Mouse (Mus musculus) natural killer cell, adult 2 months (primary cell): ENCODE measurements around the gene Dusp5.
"Not testable (repeated sequence)": the region's sequence is repeated elsewhere in the genome, so short reads cannot be mapped to it uniquely, and the experiment has no call there.

Source experiments
- DNase-seq, 2 experiments: peaks; one replicate each; pipeline ENCODE4 v3.0.0; 2022; ENCODE audit warnings: low spot score in 2 of 2

Dusp5 gene

DNA sequence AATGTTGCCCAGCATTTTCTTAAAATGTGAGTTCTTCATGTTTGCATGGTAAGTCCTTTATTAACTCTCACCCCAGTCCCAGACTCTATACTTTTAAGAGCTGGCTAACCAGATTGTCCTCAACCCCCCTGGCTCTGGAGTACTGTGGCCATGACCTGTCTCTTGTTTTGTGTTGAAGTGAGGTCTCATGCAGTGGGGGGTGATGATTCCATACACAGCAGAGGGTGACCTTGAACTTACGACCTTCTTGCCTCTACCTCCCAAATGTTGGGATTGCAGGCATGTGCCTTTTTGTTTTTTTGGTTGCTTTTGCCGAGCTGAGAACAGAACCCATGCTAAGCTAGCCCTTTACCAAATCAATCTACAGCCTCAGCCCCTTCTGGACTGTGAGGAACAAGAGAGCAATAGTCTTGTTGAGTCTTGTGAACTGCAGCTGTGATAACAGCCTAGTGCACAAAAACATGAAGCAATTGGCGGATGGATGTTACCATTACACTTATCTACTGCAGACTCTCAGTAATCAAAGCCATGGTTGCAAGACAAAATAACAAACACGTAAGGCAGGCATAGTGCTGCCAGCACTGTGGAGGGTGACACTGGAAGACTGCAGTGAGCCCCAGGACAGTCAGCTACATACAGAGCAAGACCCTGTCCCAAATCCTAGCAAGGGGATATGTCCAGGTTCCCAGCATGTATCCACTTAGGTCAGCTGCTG, 46.5 kb downstream of the Dusp5 start:
- no peak for DNase-seq

DNA sequence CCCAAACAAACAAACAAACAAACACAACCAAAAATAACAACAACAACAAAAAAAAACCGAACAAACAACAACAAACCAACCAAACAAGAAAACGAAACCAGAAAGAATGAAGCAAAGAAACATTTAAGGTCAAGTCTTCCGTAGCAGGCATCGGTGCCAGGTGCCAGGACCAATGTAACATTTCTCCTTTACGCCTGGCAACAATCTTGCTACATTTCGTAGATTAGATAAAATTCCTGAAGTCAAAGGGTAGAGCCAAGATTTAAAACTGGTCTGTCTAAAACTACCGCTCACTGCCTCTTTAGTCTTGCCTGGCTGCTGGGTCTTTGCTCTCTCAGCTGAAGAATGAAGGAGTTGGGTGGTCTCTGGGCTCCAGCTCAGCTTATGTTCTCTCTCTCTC, 47.2 kb downstream of the Dusp5 start:
- no peak for DNase-seq

DNA sequence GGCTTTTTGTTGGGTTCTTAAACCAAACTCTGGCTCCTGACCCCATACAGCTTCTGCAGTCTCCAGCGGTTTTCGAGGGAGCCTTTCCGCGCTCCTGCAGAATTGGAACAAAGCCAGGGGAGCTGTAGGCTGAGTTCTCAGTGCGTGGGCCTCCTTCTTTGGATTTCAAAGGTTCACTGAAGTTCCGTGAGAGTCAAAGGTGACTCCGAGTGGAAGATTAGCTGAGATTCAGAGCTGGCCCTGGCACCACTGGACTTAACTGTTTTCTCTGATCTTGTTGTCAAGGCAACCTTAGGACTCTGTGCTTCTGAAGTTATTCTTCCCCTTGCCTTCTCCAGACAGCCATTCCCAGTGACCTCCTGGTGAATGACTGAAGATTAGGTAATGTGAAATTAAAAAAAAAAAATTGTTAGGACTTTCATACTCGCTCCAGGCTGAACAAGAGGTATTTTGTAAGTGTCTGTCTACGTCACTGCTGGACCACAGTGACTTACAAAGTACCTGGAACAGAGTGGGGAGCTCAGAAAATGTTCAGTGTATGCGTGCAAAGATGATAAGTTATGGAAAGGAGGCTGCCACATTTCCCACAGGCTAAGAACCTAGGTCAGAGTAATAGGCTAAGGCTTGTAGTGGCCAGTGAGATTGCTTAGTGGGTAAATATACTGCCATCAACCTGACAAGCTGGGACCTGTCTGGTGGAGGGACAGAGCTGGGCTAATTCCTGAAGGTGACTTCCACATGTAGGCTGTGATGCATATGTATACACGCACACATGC, 48.3 kb downstream of the Dusp5 start:
- DNase-seq: no peak

DNA sequence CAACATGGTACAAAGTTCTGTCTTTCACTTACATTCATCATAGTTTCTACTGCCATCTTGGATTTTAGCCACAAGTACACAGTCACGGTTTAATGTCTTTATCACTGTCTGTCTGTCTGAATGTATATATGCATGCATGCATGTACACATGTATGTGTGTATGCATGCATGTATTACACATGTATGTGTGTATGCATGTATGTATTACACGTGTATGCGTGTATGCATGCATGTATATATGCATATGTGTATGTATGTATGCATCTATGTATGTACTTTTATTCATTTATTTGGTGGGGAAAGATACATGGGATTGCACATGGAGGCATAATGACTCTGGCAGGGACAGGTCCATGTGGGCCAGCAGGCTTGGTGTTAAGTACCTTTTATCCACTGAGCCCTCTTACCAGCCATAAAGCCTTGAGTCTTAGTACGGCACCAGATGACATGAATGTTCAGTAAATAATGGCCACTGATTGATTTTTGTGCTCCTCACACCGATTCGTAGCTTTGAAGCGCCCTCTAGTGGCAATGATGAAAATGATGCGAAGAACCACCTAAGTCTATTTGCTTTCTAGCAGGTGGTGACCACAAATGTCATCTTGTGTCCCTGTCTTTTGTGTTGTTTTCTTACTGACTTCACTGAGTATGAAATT, 49.8 kb downstream of the Dusp5 start:
- DNase-seq: peak; percentile 71 to 80

DNA sequence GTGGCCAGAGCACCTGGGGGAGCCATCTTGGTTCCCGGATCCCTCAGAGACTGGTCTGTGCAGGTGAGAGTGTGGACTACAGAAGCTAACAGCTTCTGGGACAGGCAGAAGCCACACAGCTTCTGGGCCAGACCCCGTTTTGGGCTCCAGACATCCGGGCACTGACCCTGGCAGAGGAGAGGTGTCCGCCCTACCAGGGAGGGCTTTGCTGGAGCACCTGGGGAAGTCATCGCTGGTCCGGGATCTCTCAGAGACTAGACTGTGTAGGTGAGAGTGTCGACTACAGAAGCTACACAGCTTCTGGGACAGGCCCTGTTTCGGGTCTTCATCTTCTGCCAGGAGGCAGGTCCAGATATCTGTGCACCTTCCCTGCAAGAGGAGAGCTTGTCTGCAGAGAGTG, 51.4 kb downstream of the Dusp5 start:
- not testable (repeated sequence) for DNase-seq

DNA sequence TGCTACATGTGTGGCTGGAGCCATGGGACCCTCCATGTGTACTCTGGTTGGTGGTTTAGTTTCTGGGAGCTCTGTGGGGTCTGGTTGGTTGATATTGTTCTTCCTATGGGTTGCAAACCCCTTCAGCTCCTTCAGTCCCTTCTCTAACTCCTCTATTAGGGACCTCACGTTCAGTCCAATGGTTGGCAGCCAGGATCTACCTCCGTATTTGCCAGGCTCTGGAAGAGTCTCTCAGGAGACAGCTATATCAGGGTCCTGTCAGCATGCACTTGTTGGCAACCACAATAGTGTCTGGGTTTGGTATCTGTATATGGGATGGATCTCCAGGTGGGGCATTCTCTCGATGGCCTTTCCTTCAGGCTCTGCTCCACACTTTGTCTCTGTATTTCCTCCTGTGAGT, 58.8 kb downstream of the Dusp5 start:
- DNase-seq: not testable (repeated sequence)

DNA sequence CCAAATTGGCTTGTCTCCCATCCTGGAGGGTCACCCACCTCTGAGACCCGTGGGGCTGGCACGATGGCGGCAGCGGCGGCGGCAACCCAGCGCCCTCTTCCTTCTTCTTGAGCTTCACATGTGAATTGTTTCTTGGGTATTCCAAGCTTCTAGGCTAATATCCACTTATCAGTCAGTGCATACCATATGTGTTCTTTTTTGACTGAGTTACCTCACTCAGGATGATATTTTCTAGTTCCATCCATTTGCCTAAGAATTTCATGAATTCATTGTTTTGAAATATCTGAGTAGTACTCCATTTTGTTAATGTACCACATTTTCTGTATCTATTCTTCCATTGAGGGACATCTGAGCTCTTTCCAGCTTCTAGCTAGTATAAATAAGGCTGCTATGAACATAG, 60.1 kb downstream of the Dusp5 start, which contains the start of gene Nutf2-ps1:
TSS of gene Nutf2-ps1 (minus strand) at position 101 of the 400 bp plus-strand sequence.
- DNase-seq: not testable (repeated sequence)
